Mouse (Mus musculus) heart, embryonic 13.5 days (tissue): Measurements from ENCODE around the gene Sox2. TPM values are rescaled to one million over a fixed set of nuclear protein-coding genes. Genes with fewer than 3 reads are reported as not detected.

Experiments used
- ATAC-seq: fragments of 200-750 bp; cut with Nextera tagmentation; 2 replicates; pipeline ENCODE4 v1.8.0; 2017; ENCODE audit warnings: moderate TSS enrichment; ENCODE audit not compliant: insufficient number of reproducible peaks, low FRiP score, low TSS enrichment; ENCODE audit errors: extremely low read depth
- H3K27ac ChIP-seq: fragments of 300-500 bp; sonication (generic); replicated peaks from 2 replicates; pipeline ENCODE4 v1.5.1; 2015; ENCODE audit warnings: moderate library complexity, mild to moderate bottlenecking, inconsistent platforms
- H3K27me3 ChIP-seq: fragments of 300-500 bp; sonication (generic); replicated peaks from 2 replicates; pipeline ENCODE4 v1.6.1; 2015; ENCODE audit warnings: mild to moderate bottlenecking, inconsistent platforms
- H3K36me3 ChIP-seq: fragments of 300-500 bp; sonication (generic); 2 replicates; pipeline ENCODE4 v1.6.1; 2015; ENCODE audit warnings: mild to moderate bottlenecking, inconsistent platforms
- H3K4me1 ChIP-seq: fragments of 300-500 bp; sonication (generic); 2 replicates; pipeline ENCODE4 v1.6.1; 2015; ENCODE audit warnings: inconsistent platforms
- H3K4me2 ChIP-seq: fragments of 300-500 bp; sonication (generic); 2 replicates; pipeline ENCODE4 v1.6.1; 2015; ENCODE audit warnings: inconsistent platforms, mild to moderate bottlenecking, moderate library complexity
- H3K4me3 ChIP-seq: fragments of 300-500 bp; sonication (generic); 2 replicates; pipeline ENCODE4 v1.5.1; 2015; ENCODE audit warnings: moderate library complexity, mild to moderate bottlenecking, inconsistent platforms
- H3K9ac ChIP-seq: fragments of 300-500 bp; sonication (generic); 2 replicates; pipeline ENCODE4 v1.6.1; 2015; ENCODE audit warnings: inconsistent platforms, mild to moderate bottlenecking, moderate library complexity
- H3K9me3 ChIP-seq: fragments of 300-500 bp; sonication (generic); 2 replicates; pipeline ENCODE4 v1.6.1; 2016; ENCODE audit warnings: inconsistent platforms
- WGBS: fragments of 180-500 bp; shearing (Covaris S2); methylation state at CpG from one replicate; pipeline ENCODE4 v1.1.7; 2015; ENCODE audit warnings: mixed read lengths; 5-methylcytosine and 5-hydroxymethylcytosine counted together
- polyA plus RNA-seq: library from polyadenylated mRNA; unstranded; fragments of >200 nt; fragmentation: Nextera tagmentation; extraction: Ambion mirVana; gene quantifications from 2 replicates; pipeline ENCODE4 v1.2.1, GENCODE M21; 2015

Sox2 gene
- polyA plus RNA-seq, 1 experiment from 2014 or later, result 0.33 TPM

DNA sequence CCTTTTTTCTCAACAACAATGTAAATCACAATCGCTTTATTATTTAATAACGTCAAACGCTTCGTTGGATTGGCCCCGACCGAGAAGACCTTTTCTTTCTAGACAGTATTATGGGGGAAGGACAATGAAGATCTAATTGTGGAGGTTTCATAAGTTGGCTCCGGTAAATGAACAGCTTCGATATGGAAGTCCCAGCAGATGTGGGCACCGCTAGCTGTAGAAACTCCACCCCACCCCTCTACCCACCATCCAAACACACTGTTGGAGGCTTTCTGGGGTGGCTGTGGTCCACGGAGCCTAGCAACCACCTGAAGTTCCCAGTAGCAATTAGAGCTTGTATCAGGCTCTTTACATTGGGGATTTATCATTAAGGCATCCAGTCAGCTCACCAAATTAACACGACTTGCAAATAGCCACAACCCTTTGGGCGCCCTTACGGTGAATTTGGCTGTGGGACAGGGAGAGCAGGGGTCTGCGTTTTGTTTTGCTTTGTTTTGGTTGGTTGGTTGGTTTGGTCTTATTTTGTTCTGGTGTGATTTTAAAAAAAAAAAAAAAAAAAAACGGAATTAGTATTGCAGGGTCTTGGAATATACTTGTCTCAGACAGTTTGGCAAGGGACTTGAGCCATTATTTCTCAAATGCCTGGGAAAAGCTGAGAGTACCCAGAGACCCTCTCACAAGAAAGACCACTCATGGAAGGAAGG lies 12.0 kb downstream of the Sox2 start:
- no peaks in the 10 kb centered on the region for H3K9me3 ChIP-seq
- H3K4me3 ChIP-seq, result no peak overlapping the region
- H3K9ac ChIP-seq, result no peak overlapping the region
- H3K4me2 ChIP-seq, result no peak overlapping the region
- WGBS, result 6% methylated on average over 15 of the region's 15 CpGs
- H3K36me3 ChIP-seq, result no peaks in the 10 kb centered on the region
- ATAC-seq, result no peak
- peaks cover 27% of the 10 kb centered on the region for H3K4me1 ChIP-seq
- H3K27me3 ChIP-seq, result peaks cover 100% of the 10 kb centered on the region
- H3K27ac ChIP-seq, result no peak overlapping the region

DNA sequence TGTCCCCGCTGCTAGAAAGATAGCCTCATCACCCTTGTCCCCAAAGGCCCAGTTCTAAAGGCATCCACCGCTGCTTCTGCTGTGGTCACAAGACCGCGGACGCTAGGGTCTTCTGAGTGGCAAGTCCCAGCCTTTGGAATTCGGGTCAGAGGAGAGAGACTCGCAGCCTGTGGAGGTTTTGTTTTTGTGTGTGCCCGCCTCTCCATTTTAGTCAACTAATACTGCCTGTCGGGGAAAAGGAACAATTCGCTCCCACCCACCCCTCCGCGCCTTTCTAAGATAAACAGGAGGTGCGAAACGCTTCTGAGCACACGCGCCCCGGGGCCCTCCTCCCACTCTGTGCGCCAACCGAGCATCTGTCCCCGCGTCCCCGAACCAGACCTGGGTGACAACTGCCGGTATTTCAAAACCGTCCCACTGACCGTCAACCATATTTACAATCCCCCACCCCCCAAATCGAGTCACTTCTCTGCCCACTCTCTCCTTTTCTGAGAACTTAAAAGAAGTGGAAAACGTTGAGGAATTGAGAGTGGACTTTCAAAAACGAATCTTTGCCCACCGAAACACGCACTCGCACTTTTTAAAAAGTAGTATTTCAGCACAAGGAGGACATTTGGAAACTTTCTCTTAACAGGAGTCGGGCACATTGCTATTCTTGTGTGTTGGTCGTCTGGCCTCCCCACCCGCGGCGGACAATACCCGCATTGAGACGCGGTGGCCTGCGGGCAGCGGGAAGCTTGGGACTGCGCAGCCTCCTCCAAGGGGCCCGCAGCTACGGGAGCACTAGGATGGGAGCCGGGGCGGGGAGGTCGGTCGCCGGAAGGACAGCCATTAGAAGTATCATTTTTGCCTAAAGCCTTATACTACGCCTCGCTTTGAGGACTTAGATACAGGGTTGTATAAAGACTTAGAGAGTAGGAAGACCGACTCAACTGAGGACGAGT lies 12.8 kb downstream of the Sox2 start:
- peaks cover 100% of the 10 kb centered on the region for H3K27me3 ChIP-seq
- under 1% methylated on average over 53 of the region's 53 CpGs for WGBS
- H3K36me3 ChIP-seq, result no peaks in the 10 kb centered on the region
- H3K9ac ChIP-seq, result no peak overlapping the region
- no peak overlapping the region for H3K27ac ChIP-seq
- no peaks in the 10 kb centered on the region for H3K9me3 ChIP-seq
- H3K4me2 ChIP-seq, result peak overlapping the region; percentile 67
- peak overlapping the region; percentile 48 for H3K4me3 ChIP-seq
- no peak for ATAC-seq
- H3K4me1 ChIP-seq, result peaks cover 27% of the 10 kb centered on the region

DNA sequence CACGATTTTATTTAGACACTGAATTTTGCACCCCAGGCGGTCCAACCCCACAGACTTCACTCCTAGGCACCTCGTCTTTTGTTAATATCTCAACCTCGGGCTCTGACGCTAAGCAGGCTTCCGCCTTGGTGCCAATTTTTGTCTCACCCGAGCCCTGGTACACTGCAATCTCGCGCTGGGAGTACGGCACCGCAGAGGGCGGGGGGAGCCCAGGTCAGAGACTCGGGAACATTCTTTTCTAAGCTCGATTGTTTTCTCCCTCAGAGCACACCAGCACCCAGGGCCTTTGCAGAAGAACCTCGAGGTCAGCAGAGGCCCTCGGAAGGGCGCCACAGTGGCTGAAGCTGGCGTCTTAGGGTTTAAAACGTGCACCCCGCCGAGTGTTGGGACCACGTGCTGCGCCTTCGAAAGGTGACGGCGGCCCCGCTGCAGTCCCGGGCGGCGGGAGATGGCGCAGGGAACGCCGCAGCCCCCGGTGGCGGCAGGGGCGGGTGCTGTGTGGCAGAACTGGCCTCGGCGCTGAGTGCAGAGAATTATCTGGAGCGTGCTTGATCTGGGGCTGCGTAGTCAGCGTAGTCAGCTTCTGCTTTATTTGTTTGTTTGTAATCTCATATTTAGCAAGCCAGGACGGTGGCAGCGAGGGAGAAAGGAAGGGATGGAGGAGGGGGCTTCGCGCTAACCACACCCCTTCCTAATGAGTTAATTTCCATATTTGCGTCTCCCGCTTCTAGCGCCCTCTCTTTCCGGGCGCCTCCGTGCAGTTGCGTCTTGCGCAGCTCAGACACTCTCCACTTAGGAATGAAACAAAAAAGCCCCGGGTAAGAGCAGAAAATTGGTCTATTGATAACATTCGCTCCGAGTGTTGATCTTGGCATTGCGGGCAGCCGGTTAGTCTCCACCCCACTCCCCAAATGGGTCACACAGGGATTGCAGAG lies 13.8 kb downstream of the Sox2 start:
- no peak overlapping the region for H3K27ac ChIP-seq
- H3K9ac ChIP-seq, result no peak overlapping the region
- H3K27me3 ChIP-seq, result peaks cover 100% of the 10 kb centered on the region
- WGBS, result 1% methylated on average over 58 of the region's 58 CpGs
- H3K36me3 ChIP-seq, result no peaks in the 10 kb centered on the region
- no peak for ATAC-seq
- no peaks in the 10 kb centered on the region for H3K9me3 ChIP-seq
- peak overlapping the region; percentile 67 for H3K4me2 ChIP-seq
- H3K4me1 ChIP-seq, result peaks cover 27% of the 10 kb centered on the region
- H3K4me3 ChIP-seq, result peak overlapping the region; percentile 48

DNA sequence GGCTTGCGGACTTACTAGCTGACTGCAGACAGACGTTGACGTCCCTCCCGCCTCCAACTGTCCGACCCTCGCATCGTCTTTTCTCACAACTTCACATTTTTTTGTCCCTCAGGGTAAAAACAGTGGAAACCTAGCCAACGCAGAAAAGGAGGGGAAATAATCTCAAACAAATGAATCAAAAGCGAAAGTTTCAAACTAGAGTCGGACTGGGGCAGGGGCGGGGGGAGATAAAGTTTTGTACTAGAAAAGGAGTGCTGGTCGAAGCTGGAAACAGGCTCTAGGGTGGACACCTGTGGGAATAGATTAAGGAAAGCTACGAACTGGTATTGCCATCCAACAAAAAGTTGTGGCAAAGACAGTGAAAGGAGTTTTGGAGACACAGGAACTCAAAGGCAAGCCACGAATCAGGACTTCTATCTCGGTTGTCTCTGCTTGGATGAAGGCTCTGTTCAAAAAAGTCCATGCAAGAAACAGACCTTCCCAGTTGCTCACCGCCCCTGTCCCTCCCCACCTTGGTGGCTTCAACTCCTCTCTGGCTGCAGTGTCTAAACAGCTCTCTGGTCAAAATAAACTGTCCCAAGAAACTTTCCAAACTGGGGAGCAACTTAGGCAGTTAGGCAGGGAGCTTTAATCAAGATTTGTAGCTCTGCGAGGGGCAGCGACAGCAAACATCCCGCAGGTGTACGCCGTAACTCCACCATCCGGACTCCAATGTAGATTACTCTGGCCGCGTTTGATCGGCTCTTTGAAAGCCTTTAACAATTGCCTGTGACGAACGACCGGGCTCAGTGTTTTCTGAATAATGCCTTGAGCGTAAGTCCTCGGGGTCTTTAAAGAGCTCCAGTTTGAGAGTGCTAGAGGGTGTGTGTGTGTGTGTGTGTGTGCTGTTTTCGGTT lies 14.7 kb downstream of the Sox2 start:
- peaks cover 100% of the 10 kb centered on the region for H3K27me3 ChIP-seq
- no peak overlapping the region for H3K27ac ChIP-seq
- no peaks in the 10 kb centered on the region for H3K9me3 ChIP-seq
- H3K9ac ChIP-seq, result no peak overlapping the region
- peaks cover 27% of the 10 kb centered on the region for H3K4me1 ChIP-seq
- H3K36me3 ChIP-seq, result no peaks in the 10 kb centered on the region
- WGBS, result under 1% methylated on average over 31 of the region's 31 CpGs
- ATAC-seq, result no peak
- H3K4me2 ChIP-seq, result peak overlapping the region; percentile 67
- H3K4me3 ChIP-seq, result peak overlapping the region; percentile 48

DNA sequence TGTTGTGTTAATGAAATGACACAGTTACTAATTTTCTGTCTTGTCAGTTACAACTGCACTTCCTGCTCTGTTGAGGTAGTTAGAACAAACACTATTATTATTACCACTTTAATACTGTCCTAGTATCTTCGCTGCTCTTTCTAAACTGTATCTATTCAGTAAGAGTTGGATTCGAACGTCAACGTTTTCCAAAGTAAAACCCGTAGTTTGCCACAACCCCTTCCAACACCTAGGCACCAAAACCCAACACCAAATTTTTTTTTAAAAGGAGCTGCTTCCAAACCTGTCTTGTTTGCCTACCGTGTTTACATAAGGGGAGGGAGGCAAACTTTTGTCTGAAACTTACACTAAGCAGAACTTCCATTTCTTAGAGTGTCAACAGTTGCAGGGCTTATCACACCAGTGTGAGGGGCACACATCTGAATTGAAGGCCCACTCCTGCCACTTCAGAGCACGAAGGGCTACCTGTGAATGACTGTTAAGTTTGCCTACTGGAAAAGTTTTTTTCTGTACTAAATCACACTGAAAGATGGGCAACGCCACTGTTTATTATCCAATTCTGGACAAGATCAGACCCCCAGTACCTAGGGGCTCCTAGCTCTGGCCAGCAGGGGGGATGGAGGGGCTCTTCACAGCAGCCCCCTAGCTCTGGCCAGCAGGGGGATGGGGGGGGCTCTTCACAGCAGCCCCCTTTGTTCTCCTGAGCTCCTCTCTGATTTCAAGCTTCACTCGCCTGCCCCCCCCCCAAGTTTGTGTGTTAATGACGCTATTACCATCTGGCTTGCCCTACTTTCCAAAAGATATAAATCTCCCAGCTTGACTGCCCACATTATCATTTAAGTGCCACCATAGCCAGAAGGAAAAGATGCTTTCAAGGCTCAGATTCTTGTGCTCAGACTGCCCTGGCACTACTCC lies 15.8 kb downstream of the Sox2 start:
- no peaks in the 10 kb centered on the region for H3K9me3 ChIP-seq
- H3K27me3 ChIP-seq, result peaks cover 100% of the 10 kb centered on the region
- no peak overlapping the region for H3K4me2 ChIP-seq
- H3K9ac ChIP-seq, result no peak overlapping the region
- no peak for ATAC-seq
- no peak overlapping the region for H3K27ac ChIP-seq
- peaks cover 27% of the 10 kb centered on the region for H3K4me1 ChIP-seq
- no peak overlapping the region for H3K4me3 ChIP-seq
- H3K36me3 ChIP-seq, result no peaks in the 10 kb centered on the region
- WGBS, result 5% methylated on average over 10 of the region's 10 CpGs

DNA sequence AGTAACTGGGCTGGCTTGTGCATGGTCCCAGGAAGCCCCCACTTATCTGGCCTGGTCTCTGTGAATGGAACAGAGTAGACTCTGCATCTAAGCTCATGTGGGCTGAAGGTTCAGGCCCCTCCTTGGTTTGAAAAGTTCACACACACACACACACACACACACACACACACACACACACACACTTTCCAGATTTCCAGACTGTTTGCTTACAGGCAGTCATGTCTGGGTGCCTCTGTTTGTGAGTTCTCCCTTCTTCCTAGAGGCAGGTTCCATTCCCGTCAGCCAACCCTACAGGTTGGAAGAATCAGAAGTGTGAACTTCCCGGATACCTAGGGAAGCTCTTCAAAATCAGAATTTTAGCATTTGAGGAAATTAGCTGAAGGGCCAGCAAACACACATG lies 17.0 kb downstream of the Sox2 start:
- Histone ChIP-seq H3K4me1 (peaks cover 27% of the 10 kb centered on the region), H3K4me2 (no peak overlapping the region), H3K4me3 (no peak overlapping the region), H3K36me3 (no peaks in the 10 kb centered on the region), H3K9ac (no peak overlapping the region), H3K27ac (no peak overlapping the region), H3K27me3 (peaks cover 100% of the 10 kb centered on the region), H3K9me3 (no peaks in the 10 kb centered on the region)
- no peak for ATAC-seq
- WGBS, result 41% methylated on average over 2 of the region's 2 CpGs

DNA sequence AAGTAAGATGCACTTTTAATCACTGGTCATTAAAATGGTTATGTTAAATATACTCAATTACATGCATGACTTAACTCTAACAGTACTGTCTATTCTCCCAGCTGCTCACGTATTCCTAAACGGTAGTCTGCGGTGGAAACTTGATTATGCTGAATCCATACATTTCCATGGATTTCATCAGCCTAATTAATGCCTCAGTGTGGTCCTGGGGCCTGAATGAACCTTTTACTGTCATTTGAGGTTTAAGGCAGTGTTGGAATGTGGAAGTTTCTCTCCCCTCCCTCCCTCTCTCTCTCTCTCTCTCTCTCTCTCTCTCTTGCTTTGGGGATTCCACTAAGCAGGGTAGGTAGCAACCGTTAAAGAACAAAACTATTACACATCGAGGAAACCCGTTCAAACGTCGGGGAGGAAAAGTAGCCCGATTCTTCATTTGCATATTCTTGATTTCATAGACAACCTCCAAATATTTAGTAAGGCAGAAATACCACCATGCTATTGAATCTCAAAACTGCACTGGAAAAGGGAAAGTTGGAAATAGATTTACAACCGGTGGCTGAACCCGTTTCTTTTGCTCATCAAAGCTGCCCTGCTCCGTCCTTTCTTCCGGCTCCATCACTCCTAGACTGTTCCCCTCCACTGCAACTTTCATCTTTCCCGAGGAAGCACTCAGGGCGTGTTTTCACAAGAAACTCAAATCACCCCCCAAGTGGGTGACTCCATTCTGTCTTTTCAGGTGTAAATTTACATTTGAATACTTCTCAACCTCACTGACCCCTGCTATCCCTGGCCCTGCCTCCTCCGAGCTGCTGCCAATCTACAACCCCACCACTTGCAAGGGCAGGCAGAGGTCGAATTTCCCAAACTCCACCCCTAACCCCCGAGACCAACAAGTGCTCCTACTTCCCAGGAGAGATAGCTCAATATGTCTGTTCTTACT lies 17.9 kb downstream of the Sox2 start:
- peaks cover 21% of the 10 kb centered on the region for H3K4me1 ChIP-seq
- peaks cover 100% of the 10 kb centered on the region for H3K27me3 ChIP-seq
- 5% methylated on average over 18 of the region's 18 CpGs for WGBS
- ATAC-seq, result no peak
- no peak overlapping the region for H3K9ac ChIP-seq
- H3K36me3 ChIP-seq, result no peaks in the 10 kb centered on the region
- no peak overlapping the region for H3K27ac ChIP-seq
- no peaks in the 10 kb centered on the region for H3K9me3 ChIP-seq
- no peak overlapping the region for H3K4me3 ChIP-seq
- H3K4me2 ChIP-seq, result no peak overlapping the region

DNA sequence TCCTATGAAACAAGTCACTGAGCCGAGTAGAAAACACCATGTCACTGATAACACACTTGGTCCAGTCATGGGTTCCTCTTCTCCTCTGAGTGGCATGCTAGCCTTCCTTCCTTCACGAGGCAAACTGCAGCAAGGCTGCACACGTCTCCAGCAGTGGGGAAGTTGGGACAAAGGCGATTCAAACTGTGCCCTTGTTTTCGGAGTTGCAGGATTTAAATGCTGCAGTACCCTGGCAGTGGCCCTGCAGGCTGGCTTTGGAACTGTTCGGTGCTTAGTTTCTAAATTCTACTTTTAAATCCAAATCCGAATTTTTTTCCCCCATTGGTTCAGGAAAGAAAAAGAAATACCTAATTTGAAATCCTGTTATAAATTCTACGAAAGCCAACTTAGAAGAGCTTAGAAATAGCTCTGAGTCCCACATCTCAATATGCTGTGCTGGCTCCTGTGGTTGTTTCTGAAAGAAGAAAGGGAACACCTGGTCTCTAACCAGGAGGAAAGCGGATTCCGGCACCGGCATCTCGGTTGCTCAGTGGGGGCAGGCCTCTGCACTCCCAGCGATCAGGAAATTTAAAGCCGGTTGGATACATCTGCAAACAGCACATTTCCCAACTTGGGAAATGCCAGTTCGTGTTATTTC lies 20.9 kb downstream of the Sox2 start:
- no peak overlapping the region for H3K27ac ChIP-seq
- H3K4me1 ChIP-seq, result no peaks in the 10 kb centered on the region
- no peaks in the 10 kb centered on the region for H3K9me3 ChIP-seq
- peaks cover 91% of the 10 kb centered on the region for H3K27me3 ChIP-seq
- H3K4me3 ChIP-seq, result no peak overlapping the region
- no peak overlapping the region for H3K9ac ChIP-seq
- 13% methylated on average over 15 of the region's 15 CpGs for WGBS
- ATAC-seq, result no peak
- no peak overlapping the region for H3K4me2 ChIP-seq
- no peaks in the 10 kb centered on the region for H3K36me3 ChIP-seq

DNA sequence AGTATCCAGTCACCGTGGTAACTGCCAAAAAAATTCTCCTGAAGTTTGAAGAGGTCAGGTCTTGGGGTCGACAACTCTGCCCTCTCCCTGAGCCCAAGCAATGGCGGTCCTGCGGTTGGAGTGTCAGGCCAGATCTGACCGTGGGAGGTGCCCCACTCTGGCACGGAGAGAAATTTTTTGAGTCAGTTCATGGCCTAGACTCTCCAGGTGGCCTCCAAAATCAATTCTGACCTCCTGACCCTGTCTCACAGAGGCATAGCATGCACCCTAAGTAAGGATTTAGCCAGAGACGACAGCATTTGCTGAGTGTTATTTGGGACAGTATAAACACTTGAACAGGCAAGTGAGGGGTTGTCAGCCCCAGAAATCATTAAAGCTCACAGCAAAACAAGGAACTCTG lies 28.6 kb downstream of the Sox2 start:
- H3K36me3 ChIP-seq, result no peaks in the 10 kb centered on the region
- WGBS, result 32% methylated on average over 7 of the region's 7 CpGs
- H3K9ac ChIP-seq, result no peak overlapping the region
- no peaks in the 10 kb centered on the region for H3K4me1 ChIP-seq
- H3K4me2 ChIP-seq, result no peak overlapping the region
- H3K9me3 ChIP-seq, result no peaks in the 10 kb centered on the region
- ATAC-seq, result no peak
- peaks cover 14% of the 10 kb centered on the region for H3K27me3 ChIP-seq
- H3K4me3 ChIP-seq, result no peak overlapping the region
- H3K27ac ChIP-seq, result no peak overlapping the region
